Mouse (Mus musculus) heart, embryonic 11.5 days (tissue): ENCODE measurements around the gene Tac1. TPM values are rescaled to one million over a fixed set of nuclear protein-coding genes. Genes with fewer than 3 reads are reported as not detected.
"Not testable (repeated sequence)": the region's sequence is repeated elsewhere in the genome, so short reads cannot be mapped to it uniquely, and the experiment has no call there.

Experiments
- ATAC-seq: fragments of 200-750 bp; cut with Nextera tagmentation; replicated peaks from 2 replicates; pipeline ENCODE4 v1.8.0; 2017; ENCODE audit warnings: moderate library complexity; ENCODE audit not compliant: insufficient number of reproducible peaks, low FRiP score, low TSS enrichment
- H3K27ac ChIP-seq: fragments of 300-500 bp; sonication (generic); 2 replicates; pipeline ENCODE4 v1.5.1; 2014; ENCODE audit warnings: mild to moderate bottlenecking, low read depth, low read length
- H3K27me3 ChIP-seq: fragments of 300-500 bp; sonication (generic); 2 replicates; pipeline ENCODE4 v1.6.1; 2014; ENCODE audit warnings: mild to moderate bottlenecking, low read length, mixed read lengths; ENCODE audit not compliant: control insufficient read depth, insufficient read depth
- H3K36me3 ChIP-seq: fragments of 300-500 bp; sonication (generic); 2 replicates; pipeline ENCODE4 v1.6.1; 2014; ENCODE audit warnings: mild to moderate bottlenecking, low read length, moderate library complexity, mixed read lengths; ENCODE audit not compliant: control insufficient read depth, insufficient read depth
- H3K4me1 ChIP-seq: fragments of 300-500 bp; sonication (generic); 2 replicates; pipeline ENCODE4 v1.6.1; 2014; ENCODE audit warnings: low read length; ENCODE audit not compliant: control insufficient read depth, insufficient read depth
- H3K4me2 ChIP-seq: fragments of 300-500 bp; sonication (generic); 2 replicates; pipeline ENCODE4 v1.6.1; 2014; ENCODE audit warnings: mild to moderate bottlenecking, moderate library complexity
- H3K4me3 ChIP-seq: fragments of 300-500 bp; sonication (generic); 2 replicates; pipeline ENCODE4 v1.5.1; 2014; ENCODE audit warnings: low read depth, low read length
- H3K9ac ChIP-seq: fragments of 300-500 bp; sonication (generic); 2 replicates; pipeline ENCODE4 v1.6.1; 2014; ENCODE audit warnings: mild to moderate bottlenecking, low read depth, low read length, moderate library complexity
- H3K9me3 ChIP-seq: fragments of 300-500 bp; sonication (generic); replicated peaks from 2 replicates; pipeline ENCODE4 v1.6.1; 2016; ENCODE audit warnings: low read length; ENCODE audit not compliant: control insufficient read depth
- WGBS: fragments of 180-500 bp; shearing (Covaris S2); extraction: QIAGEN DNeasy Blood & Tissue Kit; methylation state at CpG from one replicate; pipeline ENCODE4 v1.1.7; 2014; ENCODE audit not compliant: insufficient replicate concordance; 5-methylcytosine and 5-hydroxymethylcytosine counted together
- polyA plus RNA-seq: library from polyadenylated mRNA; unstranded; fragments of >200 nt; fragmentation: Nextera tagmentation; extraction: Ambion mirVana; gene quantifications from 2 replicates; pipeline ENCODE4 v1.2.1, GENCODE M21; 2014

Gene Tac1
- 0.26 and 0.42 TPM in 2 replicates for polyA plus RNA-seq

DNA sequence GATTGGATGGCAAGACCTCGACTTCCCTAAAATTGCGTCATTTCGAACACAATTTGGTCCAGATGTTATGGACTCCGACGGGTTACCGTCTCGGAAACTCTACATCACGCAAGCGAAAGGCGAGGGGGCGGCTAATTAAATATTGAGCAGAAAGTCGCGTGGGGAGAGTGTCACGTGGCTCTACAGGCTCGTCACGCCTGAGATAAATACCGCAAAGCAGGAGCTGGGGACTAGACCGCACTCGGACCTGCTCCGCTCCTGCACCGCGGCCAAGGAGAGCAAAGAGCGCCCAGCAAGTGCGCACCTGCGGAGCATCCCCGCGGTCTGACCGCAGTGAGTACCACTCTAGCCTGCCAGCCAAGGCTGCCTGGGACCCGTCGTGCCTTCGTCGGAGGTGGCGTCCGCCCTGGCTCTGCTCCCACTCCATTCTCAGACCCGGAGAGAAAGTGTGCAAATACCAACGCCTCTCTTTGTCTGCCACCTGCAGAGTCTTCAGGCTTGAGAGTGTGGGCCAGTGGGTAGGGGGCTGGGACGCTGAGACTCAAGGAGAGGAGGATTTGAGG lies at the start of gene Tac1:
Gene Tac1, plus strand, starts transcription at position 51 of the 563 bp plus-strand sequence.
- no peak for ATAC-seq

DNA sequence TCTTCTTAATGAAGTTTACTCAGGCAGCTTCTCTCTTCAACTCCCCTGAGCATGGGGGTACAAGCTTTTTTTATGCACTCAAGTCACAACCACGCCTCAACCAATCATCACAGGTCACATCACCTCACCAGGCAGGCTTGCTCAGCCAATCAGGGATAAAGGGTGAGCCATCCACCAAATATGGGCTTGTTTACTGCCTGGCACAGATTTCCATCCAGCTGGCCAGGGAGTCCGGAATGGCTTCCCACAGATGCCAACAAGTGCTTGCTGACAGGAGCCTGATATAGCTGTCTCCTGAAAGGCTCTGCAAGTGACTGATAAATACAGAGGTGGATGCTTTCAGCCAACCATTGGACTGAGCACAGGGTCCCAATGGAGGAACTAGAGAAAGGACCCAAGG lies 11.2 kb upstream of the Tac1 start:
- WGBS: 53% methylated on average over 2 of the region's 2 CpGs
- H3K4me3 ChIP-seq, H3K9me3 ChIP-seq, H3K27me3 ChIP-seq, H3K36me3 ChIP-seq, H3K9ac ChIP-seq, ATAC-seq, H3K4me1 ChIP-seq, H3K27ac ChIP-seq, H3K4me2 ChIP-seq: not testable (repeated sequence)

More for the DNA sequence above, at the start of gene Tac1:
- H3K27me3 ChIP-seq: peaks cover 36% of the 10 kb centered on the region
- peak within 1 kb of the TSS; percentile 39 for H3K4me3 ChIP-seq
- H3K9ac ChIP-seq: no peak within 1 kb of the TSS
- peaks cover 11% of the 10 kb centered on the region for H3K4me1 ChIP-seq
- H3K9me3 ChIP-seq: no peaks in the 10 kb centered on the region
- no peak within 1 kb of the TSS for H3K27ac ChIP-seq
- WGBS: 3% methylated on average over 37 of the region's 37 CpGs
- H3K4me2 ChIP-seq: peak within 1 kb of the TSS; percentile 74
- no peaks in the 10 kb centered on the region for H3K36me3 ChIP-seq

DNA sequence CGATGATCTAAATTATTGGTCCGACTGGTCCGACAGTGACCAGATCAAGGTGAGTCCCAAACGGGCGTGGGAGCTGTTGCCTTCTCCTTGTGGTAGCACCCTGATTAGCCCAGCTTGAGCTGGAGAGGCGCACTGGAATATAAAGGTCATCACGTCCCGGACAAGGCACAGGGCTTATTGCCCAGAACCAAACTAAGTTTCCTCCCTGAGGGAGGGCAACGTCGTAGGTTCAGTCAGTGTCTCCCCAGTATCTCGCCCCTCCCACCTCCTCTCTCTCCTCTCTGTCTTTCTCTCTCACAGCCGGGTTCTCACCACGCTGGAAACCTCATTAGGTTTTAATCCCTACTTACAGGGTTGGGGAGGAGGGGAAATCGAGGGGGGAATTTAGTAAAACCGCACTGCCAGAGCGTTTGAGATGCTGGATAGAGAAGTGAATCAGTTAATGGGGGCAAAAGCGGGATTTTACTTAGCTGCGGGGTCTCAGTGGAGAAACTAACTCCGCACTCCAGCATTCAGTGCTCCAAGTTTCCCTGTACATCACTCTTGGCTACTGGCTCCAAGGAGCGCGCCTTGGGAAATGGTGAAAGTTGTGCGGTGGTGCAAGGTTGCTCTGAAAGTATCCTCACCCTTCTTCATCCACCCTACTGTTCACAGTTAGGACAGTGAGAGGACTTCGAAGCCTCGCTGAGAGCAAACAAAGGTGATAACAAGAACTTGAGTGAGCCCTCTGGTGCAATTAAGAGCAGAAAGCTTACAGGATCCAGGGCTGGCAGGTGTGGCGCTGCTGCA lies 1.2 kb downstream of the Tac1 start:
- Histone ChIP-seq H3K9ac (no peak overlapping the region), H3K9me3 (no peaks in the 10 kb centered on the region), H3K27me3 (peaks cover 36% of the 10 kb centered on the region), H3K36me3 (no peaks in the 10 kb centered on the region), H3K27ac (no peak overlapping the region), H3K4me1 (peaks cover 11% of the 10 kb centered on the region), H3K4me3 (peak overlapping the region; percentile 39), H3K4me2 (peak overlapping the region; percentile 74)
- no peak for ATAC-seq
- 3% methylated on average over 25 of the region's 25 CpGs for WGBS

DNA sequence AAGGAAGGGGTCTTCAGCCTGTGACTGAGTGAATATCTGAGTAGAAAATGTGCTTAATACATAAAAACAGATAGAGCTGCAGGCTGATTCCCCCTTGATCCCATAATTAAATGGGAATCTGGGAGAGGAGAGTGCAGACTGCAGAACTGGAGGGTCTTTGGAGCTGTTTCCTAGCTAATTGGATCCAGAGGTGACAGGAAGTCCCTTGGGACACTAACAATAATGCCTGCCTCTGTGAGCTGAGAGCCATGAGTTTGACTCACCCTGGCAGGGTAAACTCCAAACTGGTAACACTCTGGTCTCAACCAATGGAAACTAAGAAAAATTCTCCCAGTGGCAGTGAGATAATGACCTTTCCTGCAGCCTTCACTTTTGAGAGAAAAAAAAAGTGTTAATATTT lies 3.5 kb downstream of the Tac1 start:
- H3K4me3 ChIP-seq: no peak overlapping the region
- no peaks in the 10 kb centered on the region for H3K36me3 ChIP-seq
- peaks cover 11% of the 10 kb centered on the region for H3K4me1 ChIP-seq
- no peak overlapping the region for H3K27ac ChIP-seq
- H3K4me2 ChIP-seq: no peak overlapping the region
- no peak for ATAC-seq
- H3K9ac ChIP-seq: no peak overlapping the region
- no peaks in the 10 kb centered on the region for H3K9me3 ChIP-seq
- peaks cover 36% of the 10 kb centered on the region for H3K27me3 ChIP-seq

DNA sequence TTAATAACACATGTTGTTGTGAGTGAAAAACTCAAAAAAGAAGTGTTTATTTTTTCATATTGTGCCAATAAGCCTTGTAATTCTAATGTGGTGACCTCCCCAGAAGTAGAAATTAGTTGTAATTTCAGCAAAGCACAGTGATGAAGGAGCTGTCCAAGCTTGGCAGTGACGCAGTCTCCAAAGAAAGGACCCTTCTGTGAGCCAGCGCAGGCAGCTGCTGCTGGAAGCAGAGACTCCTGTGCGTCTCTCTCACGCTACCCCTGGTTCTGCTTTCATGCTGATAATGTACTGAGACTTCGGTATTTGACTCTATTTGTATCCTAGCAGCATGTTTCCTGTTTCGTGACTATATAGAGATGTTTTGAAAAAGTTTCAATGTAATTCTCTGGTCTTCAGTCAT lies 7.8 kb downstream of the Tac1 start:
- no peaks in the 10 kb centered on the region for H3K4me1 ChIP-seq
- H3K27ac ChIP-seq: no peak overlapping the region
- no peaks in the 10 kb centered on the region for H3K9me3 ChIP-seq
- no peak overlapping the region for H3K9ac ChIP-seq
- H3K27me3 ChIP-seq: no peaks in the 10 kb centered on the region
- WGBS: 50% methylated on average over 6 of the region's 6 CpGs
- no peak overlapping the region for H3K4me2 ChIP-seq
- no peak overlapping the region for H3K4me3 ChIP-seq
- ATAC-seq: no peak
- H3K36me3 ChIP-seq: no peaks in the 10 kb centered on the region

DNA sequence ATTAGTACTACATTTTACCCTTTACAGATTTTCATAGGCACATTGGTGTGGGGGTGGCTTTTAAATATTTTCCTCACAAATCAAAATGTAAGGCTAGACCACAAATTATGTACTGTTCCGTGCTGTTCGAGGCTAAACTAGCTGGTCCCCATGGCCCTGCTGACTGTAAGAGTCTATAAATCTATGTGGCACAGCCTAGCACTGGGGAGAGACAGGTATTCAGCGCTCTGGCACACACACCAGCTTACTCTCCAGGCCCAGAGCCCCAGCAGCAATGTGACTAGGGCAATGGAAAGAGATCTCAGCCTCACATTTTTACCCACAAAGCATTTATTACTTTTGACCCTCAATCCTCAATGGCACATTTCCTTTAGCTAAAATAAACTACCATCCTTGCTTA lies 9.9 kb downstream of the Tac1 start:
- H3K9ac ChIP-seq: no peak overlapping the region
- no peaks in the 10 kb centered on the region for H3K9me3 ChIP-seq
- H3K27ac ChIP-seq: no peak overlapping the region
- H3K4me2 ChIP-seq: no peak overlapping the region
- 79% methylated on average over 3 of the region's 3 CpGs for WGBS
- H3K4me3 ChIP-seq: no peak overlapping the region
- ATAC-seq: no peak
- H3K36me3 ChIP-seq: no peaks in the 10 kb centered on the region
- no peaks in the 10 kb centered on the region for H3K27me3 ChIP-seq
- H3K4me1 ChIP-seq: no peaks in the 10 kb centered on the region

DNA sequence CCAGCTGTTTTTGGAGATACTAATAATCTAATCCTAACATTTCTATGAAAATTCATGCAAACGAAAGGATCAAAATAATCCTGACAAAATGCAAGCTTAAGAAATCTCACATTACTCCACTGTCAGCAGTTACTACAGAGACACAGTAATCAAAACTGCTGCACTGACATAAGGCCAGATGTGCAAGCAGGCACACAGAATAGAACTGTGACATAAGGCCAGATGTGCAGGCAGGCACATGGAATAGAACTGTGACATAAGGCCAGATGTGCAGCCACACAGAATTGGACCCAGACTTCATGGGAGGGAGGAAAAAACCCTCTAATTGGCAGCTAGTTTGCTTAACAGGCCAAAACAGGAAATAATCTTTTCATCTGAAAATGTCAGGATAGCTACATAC lies 16.5 kb downstream of the Tac1 start:
- no peaks in the 10 kb centered on the region for H3K27me3 ChIP-seq
- no peak overlapping the region for H3K4me2 ChIP-seq
- no peak overlapping the region for H3K9ac ChIP-seq
- H3K9me3 ChIP-seq: no peaks in the 10 kb centered on the region
- no peak for ATAC-seq
- no peak overlapping the region for H3K4me3 ChIP-seq
- no peaks in the 10 kb centered on the region for H3K4me1 ChIP-seq
- WGBS: 54% methylated on average over 1 of the region's 1 CpGs
- H3K36me3 ChIP-seq: no peaks in the 10 kb centered on the region
- no peak overlapping the region for H3K27ac ChIP-seq

DNA sequence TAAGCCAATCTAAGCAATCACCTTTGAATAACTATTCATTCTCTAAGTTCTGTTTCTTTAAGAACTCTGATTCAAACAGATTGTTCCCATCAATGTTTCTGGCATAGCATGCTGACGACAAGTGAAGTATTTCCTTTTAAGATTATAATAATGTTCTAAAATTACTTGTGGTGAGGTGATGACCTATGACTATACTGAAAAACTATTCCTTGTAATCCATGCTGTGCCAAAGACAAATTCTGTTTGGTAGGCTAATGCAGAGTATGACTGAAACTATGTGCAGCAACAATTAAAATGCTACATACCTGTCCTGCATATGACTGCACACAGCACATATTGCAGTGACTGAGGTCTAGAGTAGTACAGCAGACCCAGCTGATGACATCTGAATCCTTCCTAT lies 23.4 kb downstream of the Tac1 start:
- no peak for ATAC-seq
- WGBS: 63% methylated on average over 1 of the region's 1 CpGs
- no peak overlapping the region for H3K27ac ChIP-seq
- H3K27me3 ChIP-seq: no peaks in the 10 kb centered on the region
- no peak overlapping the region for H3K4me2 ChIP-seq
- H3K4me3 ChIP-seq: no peak overlapping the region
- H3K36me3 ChIP-seq: no peaks in the 10 kb centered on the region
- no peaks in the 10 kb centered on the region for H3K4me1 ChIP-seq
- H3K9ac ChIP-seq: no peak overlapping the region
- no peaks in the 10 kb centered on the region for H3K9me3 ChIP-seq

DNA sequence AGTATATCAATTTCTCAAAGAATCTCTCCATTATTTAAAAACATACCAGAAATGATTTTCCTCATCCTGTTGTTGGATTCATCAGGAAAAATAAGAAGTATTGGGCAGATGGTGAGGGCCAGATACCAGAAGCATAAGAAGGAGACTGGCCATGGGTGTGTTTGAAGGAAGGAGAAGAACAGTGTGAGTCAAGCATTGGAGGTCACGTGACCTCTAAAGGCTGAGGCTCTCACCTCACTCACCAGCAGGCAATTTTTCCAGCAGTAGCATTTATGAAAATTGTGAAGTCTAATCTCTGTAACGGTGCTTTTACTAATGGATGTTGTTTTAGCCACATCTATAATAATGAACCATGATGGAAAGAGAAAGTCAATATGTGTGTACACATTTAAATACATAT lies 39.8 kb downstream of the Tac1 start:
- H3K27ac ChIP-seq: no peak overlapping the region
- H3K9me3 ChIP-seq: no peaks in the 10 kb centered on the region
- no peaks in the 10 kb centered on the region for H3K36me3 ChIP-seq
- H3K27me3 ChIP-seq: no peaks in the 10 kb centered on the region
- no peak for ATAC-seq
- no peak overlapping the region for H3K4me3 ChIP-seq
- H3K4me1 ChIP-seq: no peaks in the 10 kb centered on the region
- no peak overlapping the region for H3K4me2 ChIP-seq
- WGBS: 78% methylated on average over 2 of the region's 2 CpGs
- no peak overlapping the region for H3K9ac ChIP-seq
